Mouse (Mus musculus) c-Kit-positive CD71-negative TER-119-negative erythroid progenitor cells, embryonic 14.5 days (primary cell): Measurements from ENCODE around the gene Ifna13.

Experiments
- DNase-seq: peaks from one replicate; pipeline ENCODE4 v3.0.0-alpha.2; 2013; ENCODE audit warnings: low read depth

Gene Ifna13

DNA sequence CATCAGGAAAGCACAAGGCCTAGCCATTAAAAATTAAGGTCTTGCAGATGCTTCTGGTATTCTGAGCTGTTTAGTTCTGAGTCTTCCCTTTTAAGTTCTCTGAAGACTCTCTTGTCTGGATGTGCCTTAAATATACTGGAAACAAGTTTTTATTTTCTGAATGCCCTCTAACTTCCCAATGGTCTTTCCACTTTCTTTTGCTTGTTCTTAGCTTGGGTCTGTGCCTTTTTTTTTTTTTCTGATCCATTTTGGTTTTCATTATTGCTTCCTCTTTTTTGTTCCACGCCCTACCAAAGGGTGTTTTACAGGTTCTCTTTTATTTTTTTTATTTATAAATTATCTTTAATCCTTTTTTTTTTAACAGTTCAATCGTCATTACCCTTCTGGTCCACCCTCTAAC lies at the start of gene Ifna13:
Ifna13 (minus strand) TSS at position 101 of the 400 bp plus-strand sequence.
- DNase-seq = no peak

DNA sequence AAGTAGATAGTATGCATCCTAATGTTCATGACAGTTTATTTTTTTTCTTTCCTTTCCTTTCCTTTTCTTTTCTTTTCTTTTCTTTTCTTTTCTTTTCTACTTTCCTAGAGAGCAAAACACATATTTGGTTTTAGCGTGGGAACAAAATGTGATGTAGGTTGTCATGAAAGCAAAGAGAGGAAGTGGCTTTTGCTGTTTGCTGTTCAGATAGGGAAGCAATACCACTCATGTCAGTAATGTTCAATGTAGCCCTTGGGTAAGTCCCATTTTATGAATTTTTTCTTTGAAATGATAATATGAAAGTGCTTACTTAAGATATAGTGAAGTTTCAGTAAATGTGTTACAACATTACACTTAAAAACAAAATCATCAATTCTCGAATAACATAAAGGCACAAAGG lies 49.1 kb upstream of the Ifna13 start:
- DNase-seq = no peak

GRCm38 (mm10) chr4:88692537-88692936 lies 48.3 kb upstream of the Ifna13 start:
- DNase-seq = no peak

DNA sequence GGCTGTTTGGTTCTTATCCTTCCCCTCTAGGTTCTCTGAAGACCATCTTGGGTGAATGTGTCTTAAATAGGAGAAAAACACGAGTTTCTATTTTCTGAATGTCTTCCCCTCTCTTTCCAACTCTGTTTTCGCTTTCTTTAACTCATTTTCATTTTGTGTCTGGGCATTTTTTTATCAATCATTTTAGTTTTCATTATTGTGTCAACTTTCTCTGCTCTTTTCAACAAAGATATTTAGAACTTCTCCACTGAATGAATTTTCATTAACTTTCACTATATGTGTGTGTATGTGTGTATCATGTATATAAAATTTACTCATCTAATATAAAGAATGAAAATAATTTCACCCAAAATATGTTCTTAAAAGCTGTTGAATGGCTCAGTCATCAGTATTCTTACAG lies 47.0 kb upstream of the Ifna13 start, which contains the start of gene Ifnab:
Ifnab (minus strand) TSS at position 101 of the 400 bp plus-strand sequence.
- DNase-seq = no peak

DNA sequence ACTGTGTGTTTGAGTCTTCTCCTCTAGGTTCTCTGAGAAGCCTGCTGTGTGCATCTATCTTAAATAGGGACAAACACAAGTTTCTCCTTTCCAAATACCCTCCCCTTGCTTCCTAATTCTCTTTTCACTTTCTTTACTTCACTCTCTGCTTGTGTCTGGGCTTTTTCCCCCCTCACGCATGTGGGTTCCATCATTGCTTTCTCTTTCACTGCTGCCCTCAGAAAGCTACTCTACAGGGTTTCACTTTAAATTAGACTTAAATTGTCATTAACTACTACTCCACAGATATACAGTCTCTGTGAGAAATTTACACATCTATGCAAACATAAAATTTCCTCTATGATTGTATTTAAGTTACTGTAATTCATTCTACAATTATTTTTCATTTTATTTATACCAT lies 39.6 kb upstream of the Ifna13 start, which contains the start of gene Ifna2:
Ifna2 (minus strand) TSS at position 101 of the 400 bp plus-strand sequence.
- no peak for DNase-seq

- no peak for DNase-seq
Measured at GRCm38 (mm10) chr4:88681353-88681752, 37.1 kb upstream of the Ifna13 start.

DNA sequence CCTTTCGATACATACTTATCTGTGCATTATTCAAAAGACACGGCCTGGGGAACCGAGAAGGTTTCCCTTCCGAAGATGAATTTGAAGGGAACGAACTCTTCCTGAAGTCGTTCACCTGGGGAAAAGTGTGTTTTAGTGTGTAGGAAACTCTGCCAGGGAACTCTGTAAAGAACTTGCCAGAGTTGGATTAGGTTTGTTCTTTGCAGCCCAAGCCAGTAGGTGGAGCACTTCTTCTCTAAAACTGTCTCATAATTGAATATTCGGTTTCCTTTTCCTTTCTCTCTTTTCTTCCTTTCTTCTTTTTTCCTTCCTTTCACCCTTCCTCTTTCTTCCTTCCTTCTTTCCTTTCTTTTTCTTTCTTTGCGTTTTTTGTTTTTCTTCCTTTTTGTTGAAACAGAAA lies 36.1 kb upstream of the Ifna13 start:
- no peak for DNase-seq

- no peak for DNase-seq
Measured at GRCm38 (mm10) chr4:88676824-88677223, 32.6 kb upstream of the Ifna13 start, which contains the start of gene Ifna16. Gene Ifna16 (minus strand): TSS chr4:88676924.

DNA sequence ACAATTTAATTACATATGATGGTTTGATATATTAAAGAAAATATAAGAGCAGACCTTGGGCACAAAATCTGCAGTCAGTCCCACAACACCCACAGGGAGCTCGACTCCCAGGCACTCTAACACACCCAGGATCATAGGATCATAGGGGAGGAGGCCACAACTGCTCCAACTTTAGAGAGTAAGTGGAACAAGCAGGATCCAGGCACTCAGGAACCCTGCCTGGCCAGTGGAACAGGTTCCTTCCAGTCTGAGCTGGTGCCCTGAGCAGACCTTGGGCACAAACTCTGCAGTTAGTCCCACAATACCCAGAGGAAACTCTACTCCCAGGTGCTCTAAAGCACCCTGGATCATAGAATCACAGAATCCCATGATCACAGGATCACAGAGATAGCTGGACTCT lies 11.2 kb upstream of the Ifna13 start:
- DNase-seq = no peak

DNA sequence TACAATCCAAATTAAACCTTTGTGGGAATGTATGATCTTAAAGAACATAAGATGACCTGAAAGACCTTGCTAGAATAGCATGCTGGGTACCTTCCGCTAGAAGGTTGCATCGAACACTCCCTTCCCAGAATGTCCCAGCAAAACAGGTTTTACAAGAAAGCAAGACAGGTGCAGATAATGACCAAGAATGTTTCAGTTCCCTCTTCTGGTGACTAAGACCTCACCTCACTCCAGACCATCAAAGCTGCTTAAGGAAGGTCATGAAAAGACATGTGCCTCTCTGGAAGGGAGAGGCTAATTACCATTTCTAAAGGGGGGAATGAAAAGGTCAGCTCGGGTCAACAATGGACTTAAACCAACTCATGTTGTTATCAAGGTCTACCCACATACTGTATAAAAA lies 9.4 kb upstream of the Ifna13 start:
- no peak for DNase-seq

DNA sequence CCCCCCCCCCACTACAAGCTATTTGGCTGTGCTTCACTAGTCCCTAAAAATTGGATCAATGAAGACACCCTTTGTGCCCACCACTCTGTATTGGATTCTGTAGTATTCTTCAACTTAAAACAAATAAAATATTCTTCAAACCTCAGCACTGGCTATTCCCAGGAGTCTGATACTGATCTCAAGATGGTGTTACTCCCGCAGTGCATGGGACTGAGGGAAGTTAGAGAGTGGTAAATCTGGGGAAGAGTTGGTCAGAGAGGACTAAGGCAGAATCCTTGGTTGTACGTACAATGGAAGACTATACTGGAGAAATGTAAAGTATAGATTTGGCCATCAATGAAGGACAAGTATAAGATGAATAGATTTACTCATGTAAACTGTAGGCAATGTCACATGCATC lies 1.7 kb downstream of the Ifna13 start:
- DNase-seq = no peak

DNA sequence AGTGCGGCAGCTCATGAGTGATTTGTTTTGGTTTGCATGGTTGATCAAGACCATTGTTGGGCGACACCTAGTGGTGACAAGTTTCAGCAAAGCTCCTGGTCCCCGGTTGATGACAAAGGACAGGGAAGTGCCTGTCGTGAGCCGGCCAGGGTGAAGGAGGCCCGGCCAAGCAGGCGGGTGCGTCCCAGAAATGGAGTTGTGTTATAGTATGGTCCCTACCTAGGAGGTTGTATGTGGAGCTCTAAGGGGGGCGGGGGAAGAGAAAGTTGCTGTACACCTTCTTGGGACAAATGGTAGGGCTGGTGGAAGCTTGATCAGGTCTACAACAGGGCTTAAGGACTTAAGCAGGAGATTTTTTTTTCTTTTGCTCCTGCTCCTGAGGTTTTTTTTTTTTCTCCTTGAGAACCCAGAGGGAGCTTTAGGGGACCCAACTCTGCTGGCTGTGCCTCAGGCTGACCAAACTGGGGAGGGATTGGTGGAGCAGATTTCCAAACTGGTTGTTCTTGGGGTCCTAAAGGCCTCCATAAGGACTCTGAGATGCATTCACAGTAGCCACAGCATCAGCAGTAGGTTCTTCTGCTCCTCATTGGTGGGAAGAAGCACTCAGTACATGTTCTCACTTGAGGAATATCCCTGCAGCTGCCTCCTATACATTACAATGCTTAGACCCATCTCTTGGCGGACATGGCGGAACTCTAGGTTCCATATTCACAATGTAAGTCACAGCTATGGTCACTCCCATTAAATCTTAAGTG lies 3.0 kb downstream of the Ifna13 start:
- peak; percentile 100 for DNase-seq

GRCm38 (mm10) chr4:88640704-88641076 lies 3.6 kb downstream of the Ifna13 start:
- DNase-seq = no peak

- no peak for DNase-seq
Measured at GRCm38 (mm10) chr4:88634311-88634710, 9.9 kb downstream of the Ifna13 start, which contains the start of gene C87499. Gene C87499 (minus strand): TSS chr4:88634411.

- no peak for DNase-seq
Measured at GRCm38 (mm10) chr4:88603276-88603675, 41.0 kb downstream of the Ifna13 start, which contains the start of gene Ifna12. Gene Ifna12 (minus strand): TSS chr4:88603376.
